Mouse (Mus musculus) cerebellum, adult 2 months (tissue): ENCODE measurements around the gene Arl8b.

Experiments used
- CTCF ChIP-seq: fragments of 200-500 bp; IDR thresholded peaks from 2 replicates; pipeline ENCODE4 v1.5.1; 2011; ENCODE audit warnings: low read depth, mild to moderate bottlenecking, control low read depth, low read length, moderate library complexity, borderline replicate concordance; ENCODE audit not compliant: insufficient read depth
- POLR2A ChIP-seq: fragments of 200-500 bp; IDR thresholded peaks from 2 replicates; pipeline ENCODE4 v1.6.1; 2011; ENCODE audit warnings: low read length, control low read depth, borderline replicate concordance; ENCODE audit not compliant: insufficient read depth

DNA sequence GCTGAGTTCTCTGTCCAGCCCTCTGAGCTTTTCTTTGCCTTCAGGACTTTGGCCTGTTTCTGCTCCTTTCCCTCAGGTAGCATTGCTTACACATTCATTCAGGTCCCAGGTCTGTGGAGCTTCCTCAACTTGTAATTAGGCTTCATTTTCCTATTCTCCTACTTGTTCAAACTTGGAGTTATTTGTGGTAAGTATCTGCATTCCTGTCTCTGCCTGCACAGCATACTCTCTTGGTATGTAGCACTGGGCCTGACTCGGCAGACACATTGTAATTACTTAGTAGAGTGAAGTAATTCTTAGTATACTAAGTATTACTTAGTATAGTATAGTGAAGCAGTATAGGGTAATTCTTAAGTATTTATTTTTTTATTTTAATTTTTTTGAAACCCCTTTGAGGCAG, 13.0 kb downstream of the Arl8b start:
- TF ChIP-seq CTCF = no peak
- TF ChIP-seq POLR2A = no peak
